Mouse (Mus musculus) erythroid progenitor cell, adult 5-6 weeks (primary cell): ENCODE measurements around the gene Cyp46a1. TPM values are rescaled to one million over a fixed set of nuclear protein-coding genes. Genes with fewer than 3 reads are reported as not detected.

Source experiments
- ATAC-seq: replicated peaks from 2 replicates; pipeline ENCODE4 v1.8.0; 2016; ENCODE audit warnings: moderate number of reproducible peaks, mild to moderate bottlenecking, moderate TSS enrichment, inconsistent platforms; ENCODE audit not compliant: poor library complexity, low FRiP score, severe bottlenecking
- total RNA-seq, 2 experiments: library from RNA; stranded (forward) in 1 of 2; stranded (reverse) in 1 of 2; fragments of 150-400 nt in 1 of 2; fragments of 186-747, 209-891 nt in 1 of 2; gene quantifications; 2 replicates each; pipeline versions ENCODE4 v1.2.3 to v1.2.4; 2015 to 2017; ENCODE audit warnings: low replicate concordance in 2 of 2

The Cyp46a1 gene
- total RNA-seq, 2 experiments from 2014 or later, result not detected

- no peak for ATAC-seq
Observed at GRCm38 (mm10) chr12:108352371-108353136, 18.4 kb downstream of the Cyp46a1 start.

GRCm38 (mm10) chr12:108354284-108354683 lies 20.1 kb downstream of the Cyp46a1 start:
- ATAC-seq, result no peak

GRCm38 (mm10) chr12:108355271-108355670 lies 21.1 kb downstream of the Cyp46a1 start:
- ATAC-seq, result no peak

- no peak for ATAC-seq
Observed at GRCm38 (mm10) chr12:108355986-108356385, 21.8 kb downstream of the Cyp46a1 start.

GRCm38 (mm10) chr12:108363796-108364195 lies 29.6 kb downstream of the Cyp46a1 start:
- ATAC-seq, result 0 out of 2 replicates have a peak, but pooled peaks have one; percentile 46

- no peak for ATAC-seq
Observed at GRCm38 (mm10) chr12:108365340-108365739, 31.2 kb downstream of the Cyp46a1 start.

GRCm38 (mm10) chr12:108365868-108366267 lies 31.7 kb downstream of the Cyp46a1 start:
- ATAC-seq, result no peak

- ATAC-seq, result no peak
Observed at GRCm38 (mm10) chr12:108367909-108368308, 33.7 kb downstream of the Cyp46a1 start.

- ATAC-seq, result no peak
Observed at GRCm38 (mm10) chr12:108368921-108369320, 34.7 kb downstream of the Cyp46a1 start.

GRCm38 (mm10) chr12:108370596-108371428 lies 36.6 kb downstream of the Cyp46a1 start, which contains the start of gene Eml1:
Gene Eml1 (plus strand): TSS chr12:108370957.
- ATAC-seq, result no peak

- ATAC-seq, result no peak
Observed at GRCm38 (mm10) chr12:108371429-108371765, 37.2 kb downstream of the Cyp46a1 start.

GRCm38 (mm10) chr12:108372241-108372640 lies 38.1 kb downstream of the Cyp46a1 start:
- no peak for ATAC-seq

GRCm38 (mm10) chr12:108373611-108374010 lies 39.4 kb downstream of the Cyp46a1 start:
- ATAC-seq, result no peak

GRCm38 (mm10) chr12:108374689-108375088 lies 40.5 kb downstream of the Cyp46a1 start:
- ATAC-seq, result no peak

GRCm38 (mm10) chr12:108378379-108379133 lies 44.4 kb downstream of the Cyp46a1 start:
- no peak for ATAC-seq

- no peak for ATAC-seq
Observed at GRCm38 (mm10) chr12:108386476-108387232, 52.5 kb downstream of the Cyp46a1 start.

GRCm38 (mm10) chr12:108389718-108390117 lies 55.5 kb downstream of the Cyp46a1 start:
- no peak for ATAC-seq

- no peak for ATAC-seq
Observed at GRCm38 (mm10) chr12:108392254-108393044, 58.3 kb downstream of the Cyp46a1 start.

- ATAC-seq, result no peak
Observed at GRCm38 (mm10) chr12:108393082-108393481, 58.9 kb downstream of the Cyp46a1 start.
